Mouse (Mus musculus) small intestine, adult 2 months (tissue): ENCODE data around the gene Tcte1.

Experiments
- CTCF ChIP-seq: fragments of 200-500 bp; IDR thresholded peaks from 2 replicates; pipeline ENCODE4 v1.5.1; 2012; ENCODE audit warnings: low read depth, mild to moderate bottlenecking, control low read depth, inconsistent platforms, low read length, moderate library complexity, mixed read lengths; ENCODE audit not compliant: insufficient replicate concordance, insufficient read length; ENCODE audit errors: extremely low read depth
- POLR2A ChIP-seq: fragments of 200-500 bp; IDR thresholded peaks from 2 replicates; pipeline ENCODE4 v1.6.1; 2012; ENCODE audit warnings: low read depth, mild to moderate bottlenecking, control low read depth, inconsistent platforms, low read length, moderate library complexity

GRCm38 (mm10) chr17:45575123-45575897 lies 52.1 kb downstream of the Tcte1 start:
- TF ChIP-seq CTCF, result no peak
- TF ChIP-seq POLR2A, result no peak
